Mouse (Mus musculus) kidney, postnatal 4 days (tissue): Measurements from ENCODE around the gene Chrdl1.

Experiments
- DNase-seq, 2 experiments: peaks; one replicate each; pipeline ENCODE4 v3.0.0; 2021; ENCODE audit warnings: mixed read lengths in 2 of 2

The Chrdl1 gene

GRCm38 (mm10) chrX:143393791-143394369 lies at the start of gene Chrdl1:
Chrdl1 (minus strand) TSS chrX:143394262.
- DNase-seq: peak; percentile 19 to 46

- DNase-seq: no peak
Measured at GRCm38 (mm10) chrX:143442638-143443037, 48.6 kb upstream of the Chrdl1 start.

- no peak for DNase-seq
Measured at GRCm38 (mm10) chrX:143404601-143405000, 10.5 kb upstream of the Chrdl1 start.

- DNase-seq: no peak
Measured at GRCm38 (mm10) chrX:143366256-143366959, 27.7 kb downstream of the Chrdl1 start.

GRCm38 (mm10) chrX:143347227-143347626 lies 46.8 kb downstream of the Chrdl1 start:
- no peak for DNase-seq

GRCm38 (mm10) chrX:143346739-143347138 lies 47.3 kb downstream of the Chrdl1 start:
- DNase-seq: no peak

GRCm38 (mm10) chrX:143344509-143345495 lies 49.3 kb downstream of the Chrdl1 start:
- peak; percentile 34 to 64 for DNase-seq

- DNase-seq: no peak
Measured at GRCm38 (mm10) chrX:143338156-143338555, 55.9 kb downstream of the Chrdl1 start.

GRCm38 (mm10) chrX:143337561-143337960 lies 56.5 kb downstream of the Chrdl1 start:
- no peak for DNase-seq

GRCm38 (mm10) chrX:143336661-143337060 lies 57.4 kb downstream of the Chrdl1 start:
- no peak for DNase-seq

- no peak for DNase-seq
Measured at GRCm38 (mm10) chrX:143335846-143336245, 58.2 kb downstream of the Chrdl1 start.

- no peak for DNase-seq
Measured at GRCm38 (mm10) chrX:143313166-143313565, 80.9 kb downstream of the Chrdl1 start.

GRCm38 (mm10) chrX:143294726-143295125 lies 99.3 kb downstream of the Chrdl1 start:
- no peak for DNase-seq

GRCm38 (mm10) chrX:143275202-143275601 lies 118.9 kb downstream of the Chrdl1 start:
- DNase-seq: peak; percentile 19 to 25

- DNase-seq: no peak
Measured at GRCm38 (mm10) chrX:143250709-143251108, 143.4 kb downstream of the Chrdl1 start.
